Mouse (Mus musculus): ENCODE results near the gene Dpp6. TPM values are rescaled to one million over a fixed set of nuclear protein-coding genes. Genes with fewer than 3 reads are reported as not detected.

The Dpp6 gene
- polyA plus RNA-seq, 1 experiment from 2014 or later = 2.6 TPM

- H3K4me3 ChIP-seq (ENCODE audit: low read length) = no peak overlapping the region
- no peak overlapping the region for H3K27ac ChIP-seq (ENCODE audit: low read depth, low read length)
- H3K4me2 ChIP-seq (replicated peaks; ENCODE audit: low read depth, low read length) = no peak overlapping the region
- H3K4me1 ChIP-seq (ENCODE audit: control insufficient read depth, insufficient read depth, low read length) = no peaks in the 10 kb centered on the region
- ATAC-seq (ENCODE audit: low FRiP score, low TSS enrichment) = no peak
- H3K9me3 ChIP-seq (ENCODE audit: control insufficient read depth, low read length) = no peaks in the 10 kb centered on the region
- H3K27me3 ChIP-seq (ENCODE audit: control insufficient read depth, insufficient read depth, low read length) = no peaks in the 10 kb centered on the region
- H3K9ac ChIP-seq (ENCODE audit: low read depth, low read length) = no peak overlapping the region
- no peaks in the 10 kb centered on the region for H3K36me3 ChIP-seq (ENCODE audit: control insufficient read depth, insufficient read depth, low read length)
Measured at GRCm38 (mm10) chr5:27433584-27433983, 616.6 kb downstream of the Dpp6 start.

- Histone ChIP-seq H3K4me1 (ENCODE audit: control insufficient read depth, insufficient read depth, low read length) (no peaks in the 10 kb centered on the region), H3K36me3 (ENCODE audit: control insufficient read depth, insufficient read depth, low read length) (no peaks in the 10 kb centered on the region), H3K9me3 (ENCODE audit: control insufficient read depth, low read length) (no peaks in the 10 kb centered on the region), H3K4me3 (ENCODE audit: low read length) (no peak overlapping the region), H3K9ac (ENCODE audit: low read depth, low read length) (no peak overlapping the region), H3K4me2 (replicated peaks; ENCODE audit: low read depth, low read length) (no peak overlapping the region), H3K27ac (ENCODE audit: low read depth, low read length) (no peak overlapping the region), H3K27me3 (ENCODE audit: control insufficient read depth, insufficient read depth, low read length) (no peaks in the 10 kb centered on the region)
- ATAC-seq (ENCODE audit: low FRiP score, low TSS enrichment) = no peak
- 42% methylated on average over 3 of the region's 3 CpGs for WGBS
Measured at GRCm38 (mm10) chr5:27453201-27453845, 636.3 kb downstream of the Dpp6 start.

DNA sequence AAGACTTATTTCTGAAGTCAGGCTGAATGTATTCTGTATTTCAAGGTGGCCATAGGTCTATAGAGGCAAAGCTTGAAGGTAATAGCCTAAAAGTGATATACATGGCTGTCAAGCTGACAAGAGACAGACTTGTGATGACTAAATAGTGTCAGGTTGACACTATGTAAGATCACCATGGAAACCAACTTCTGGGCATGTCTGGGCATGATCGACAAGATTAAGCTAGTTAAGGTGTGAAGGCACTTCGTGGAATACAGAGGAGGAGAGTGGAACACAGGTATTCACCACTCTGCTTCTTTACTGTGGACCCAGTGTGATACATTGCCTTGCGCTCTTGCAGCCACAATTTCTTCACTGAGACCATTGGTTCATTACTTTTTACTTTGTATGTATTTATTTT is 637.4 kb downstream of the Dpp6 start:
- 85% methylated on average over 3 of the region's 3 CpGs for WGBS
- H3K9ac ChIP-seq (ENCODE audit: low read depth, low read length) = no peak overlapping the region
- H3K27ac ChIP-seq (ENCODE audit: low read depth, low read length) = no peak overlapping the region
- no peaks in the 10 kb centered on the region for H3K27me3 ChIP-seq (ENCODE audit: control insufficient read depth, insufficient read depth, low read length)
- H3K9me3 ChIP-seq (ENCODE audit: control insufficient read depth, low read length) = no peaks in the 10 kb centered on the region
- no peak overlapping the region for H3K4me3 ChIP-seq (ENCODE audit: low read length)
- ATAC-seq (ENCODE audit: low FRiP score, low TSS enrichment) = no peak
- H3K36me3 ChIP-seq (ENCODE audit: control insufficient read depth, insufficient read depth, low read length) = no peaks in the 10 kb centered on the region
- no peak overlapping the region for H3K4me2 ChIP-seq (replicated peaks; ENCODE audit: low read depth, low read length)
- no peaks in the 10 kb centered on the region for H3K4me1 ChIP-seq (ENCODE audit: control insufficient read depth, insufficient read depth, low read length)

GRCm38 (mm10) chr5:27456981-27457380 is 640.0 kb downstream of the Dpp6 start:
- Histone ChIP-seq H3K4me2 (replicated peaks; ENCODE audit: low read depth, low read length) (no peak overlapping the region), H3K9ac (ENCODE audit: low read depth, low read length) (no peak overlapping the region), H3K4me1 (ENCODE audit: control insufficient read depth, insufficient read depth, low read length) (no peaks in the 10 kb centered on the region), H3K9me3 (ENCODE audit: control insufficient read depth, low read length) (no peaks in the 10 kb centered on the region), H3K27ac (ENCODE audit: low read depth, low read length) (no peak overlapping the region), H3K36me3 (ENCODE audit: control insufficient read depth, insufficient read depth, low read length) (no peaks in the 10 kb centered on the region), H3K4me3 (ENCODE audit: low read length) (no peak overlapping the region), H3K27me3 (ENCODE audit: control insufficient read depth, insufficient read depth, low read length) (no peaks in the 10 kb centered on the region)
- no peak for ATAC-seq (ENCODE audit: low FRiP score, low TSS enrichment)
- WGBS = 83% methylated on average over 1 of the region's 1 CpGs

- Histone ChIP-seq H3K4me1 (ENCODE audit: control insufficient read depth, insufficient read depth, low read length) (no peaks in the 10 kb centered on the region), H3K4me2 (replicated peaks; ENCODE audit: low read depth, low read length) (no peak overlapping the region), H3K9me3 (ENCODE audit: control insufficient read depth, low read length) (no peaks in the 10 kb centered on the region), H3K27me3 (ENCODE audit: control insufficient read depth, insufficient read depth, low read length) (no peaks in the 10 kb centered on the region), H3K4me3 (ENCODE audit: low read length) (no peak overlapping the region), H3K27ac (ENCODE audit: low read depth, low read length) (no peak overlapping the region), H3K36me3 (ENCODE audit: control insufficient read depth, insufficient read depth, low read length) (no peaks in the 10 kb centered on the region), H3K9ac (ENCODE audit: low read depth, low read length) (no peak overlapping the region)
- WGBS = 79% methylated on average over 1 of the region's 1 CpGs
- no peak for ATAC-seq (ENCODE audit: low FRiP score, low TSS enrichment)
Measured at GRCm38 (mm10) chr5:27457686-27458085, 640.7 kb downstream of the Dpp6 start.

DNA sequence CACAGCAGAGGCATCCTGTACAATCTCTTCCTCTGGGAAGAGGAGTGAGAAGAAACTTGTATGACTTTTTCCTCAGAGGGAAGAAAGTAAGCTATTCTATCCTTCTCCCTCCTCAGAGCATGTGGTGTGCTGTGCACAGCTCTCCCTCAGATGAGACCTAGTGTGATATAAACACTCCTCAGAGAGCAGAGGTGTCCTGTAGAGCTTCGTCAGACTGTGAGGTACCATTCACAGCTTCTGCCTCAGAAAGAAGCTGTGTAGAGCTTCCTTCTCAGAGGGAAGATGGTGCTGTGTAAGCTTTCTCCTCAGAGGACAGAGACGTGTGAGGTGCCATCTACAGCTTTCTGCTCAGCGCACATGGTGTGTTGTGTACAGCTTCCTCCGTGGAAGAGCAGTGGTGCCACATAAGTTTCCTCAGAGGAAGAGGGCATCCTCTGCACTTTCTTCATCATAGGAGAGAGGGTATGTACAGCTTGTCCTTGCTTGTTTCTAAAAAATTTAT is 658.0 kb downstream of the Dpp6 start:
- Histone ChIP-seq H3K9me3 (ENCODE audit: control insufficient read depth, low read length) (no peaks in the 10 kb centered on the region), H3K36me3 (ENCODE audit: control insufficient read depth, insufficient read depth, low read length) (no peaks in the 10 kb centered on the region), H3K27me3 (ENCODE audit: control insufficient read depth, insufficient read depth, low read length) (no peaks in the 10 kb centered on the region), H3K27ac (ENCODE audit: low read depth, low read length) (no peak overlapping the region), H3K9ac (ENCODE audit: low read depth, low read length) (no peak overlapping the region), H3K4me1 (ENCODE audit: control insufficient read depth, insufficient read depth, low read length) (no peaks in the 10 kb centered on the region), H3K4me2 (replicated peaks; ENCODE audit: low read depth, low read length) (no peak overlapping the region), H3K4me3 (ENCODE audit: low read length) (no peak overlapping the region)
- no peak for ATAC-seq (ENCODE audit: low FRiP score, low TSS enrichment)
- WGBS = 82% methylated on average over 4 of the region's 4 CpGs

DNA sequence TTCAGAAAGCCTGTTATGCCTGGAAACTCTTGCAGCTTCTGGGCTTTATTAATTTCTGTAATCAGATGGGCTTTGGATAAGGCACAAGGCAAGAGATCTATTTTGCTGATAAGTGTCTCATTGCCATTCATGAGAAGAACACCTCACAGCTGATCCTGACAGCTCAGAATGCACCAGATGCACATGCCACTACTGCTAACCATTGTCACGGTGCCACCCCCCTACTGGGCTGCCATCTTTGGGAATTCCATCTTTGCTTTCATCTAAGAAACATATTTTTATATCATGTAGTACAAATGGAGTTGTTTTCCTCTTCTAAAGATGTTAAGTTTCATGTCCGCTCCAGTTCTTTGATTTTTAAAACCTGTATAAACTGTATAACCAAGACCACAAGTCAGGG is 664.7 kb downstream of the Dpp6 start:
- Histone ChIP-seq H3K27ac (ENCODE audit: low read depth, low read length) (no peak overlapping the region), H3K4me1 (ENCODE audit: control insufficient read depth, insufficient read depth, low read length) (no peaks in the 10 kb centered on the region), H3K36me3 (ENCODE audit: control insufficient read depth, insufficient read depth, low read length) (no peaks in the 10 kb centered on the region), H3K27me3 (ENCODE audit: control insufficient read depth, insufficient read depth, low read length) (no peaks in the 10 kb centered on the region), H3K4me2 (replicated peaks; ENCODE audit: low read depth, low read length) (no peak overlapping the region), H3K9ac (ENCODE audit: low read depth, low read length) (no peak overlapping the region), H3K4me3 (ENCODE audit: low read length) (no peak overlapping the region), H3K9me3 (ENCODE audit: control insufficient read depth, low read length) (no peaks in the 10 kb centered on the region)
- no peak for ATAC-seq (ENCODE audit: low FRiP score, low TSS enrichment)
- WGBS = 84% methylated on average over 2 of the region's 2 CpGs

- Histone ChIP-seq H3K4me2 (replicated peaks; ENCODE audit: low read depth, low read length) (no peak overlapping the region), H3K4me3 (ENCODE audit: low read length) (no peak overlapping the region), H3K27ac (ENCODE audit: low read depth, low read length) (no peak overlapping the region), H3K9ac (ENCODE audit: low read depth, low read length) (no peak overlapping the region), H3K9me3 (ENCODE audit: control insufficient read depth, low read length) (no peaks in the 10 kb centered on the region), H3K4me1 (ENCODE audit: control insufficient read depth, insufficient read depth, low read length) (no peaks in the 10 kb centered on the region), H3K27me3 (ENCODE audit: control insufficient read depth, insufficient read depth, low read length) (no peaks in the 10 kb centered on the region), H3K36me3 (ENCODE audit: control insufficient read depth, insufficient read depth, low read length) (no peaks in the 10 kb centered on the region)
- ATAC-seq (ENCODE audit: low FRiP score, low TSS enrichment) = 0 out of 2 replicates have a peak, but pooled peaks have one; percentile 57
- 46% methylated on average over 1 of the region's 1 CpGs for WGBS
Measured at GRCm38 (mm10) chr5:27486138-27486537, 669.1 kb downstream of the Dpp6 start.

DNA sequence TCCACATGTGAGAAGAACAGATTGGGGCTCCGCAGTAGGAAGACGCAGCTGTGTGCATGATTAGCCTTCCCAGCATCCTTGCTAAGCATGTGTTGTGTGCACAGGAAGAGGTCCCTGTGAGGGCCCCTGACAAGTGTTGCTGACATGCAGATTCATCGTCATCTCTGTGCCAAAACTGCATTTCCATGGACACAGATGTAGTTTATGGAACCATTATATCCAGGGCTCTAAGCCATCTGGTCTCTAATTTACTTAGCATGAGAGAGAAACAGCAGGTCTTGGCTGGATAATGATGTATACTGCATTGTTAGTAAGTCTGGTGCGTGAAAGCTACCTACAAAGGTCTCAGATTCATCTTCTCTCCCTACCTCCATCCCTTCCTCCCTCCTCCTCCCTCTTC is 673.9 kb downstream of the Dpp6 start:
- H3K4me1 ChIP-seq (ENCODE audit: control insufficient read depth, insufficient read depth, low read length) = no peaks in the 10 kb centered on the region
- no peak overlapping the region for H3K4me2 ChIP-seq (replicated peaks; ENCODE audit: low read depth, low read length)
- H3K9me3 ChIP-seq (ENCODE audit: control insufficient read depth, low read length) = no peaks in the 10 kb centered on the region
- no peaks in the 10 kb centered on the region for H3K27me3 ChIP-seq (ENCODE audit: control insufficient read depth, insufficient read depth, low read length)
- H3K4me3 ChIP-seq (ENCODE audit: low read length) = no peak overlapping the region
- no peak for ATAC-seq (ENCODE audit: low FRiP score, low TSS enrichment)
- WGBS = 80% methylated on average over 4 of the region's 4 CpGs
- H3K36me3 ChIP-seq (ENCODE audit: control insufficient read depth, insufficient read depth, low read length) = no peaks in the 10 kb centered on the region
- no peak overlapping the region for H3K9ac ChIP-seq (ENCODE audit: low read depth, low read length)
- no peak overlapping the region for H3K27ac ChIP-seq (ENCODE audit: low read depth, low read length)

Measured in kidney, embryonic 14.5 days (tissue).